Mouse (Mus musculus) forebrain, postnatal 0 days (tissue): ENCODE measurements around the gene Rps29. TPM values are rescaled to one million over a fixed set of nuclear protein-coding genes. Genes with fewer than 3 reads are reported as not detected.
"Not testable (repeated sequence)": the region's sequence is repeated elsewhere in the genome, so short reads cannot be mapped to it uniquely, and the experiment has no call there.

ENCODE experiments used
- ATAC-seq: fragments of 200-750 bp; cut with Nextera tagmentation; 2 replicates; pipeline ENCODE4 v1.8.0; 2017; ENCODE audit warnings: mild to moderate bottlenecking, moderate library complexity
- DNase-seq: peaks from one replicate; pipeline ENCODE4 v3.0.0-alpha.2; 2015
- H3K27ac ChIP-seq: fragments of 300-500 bp; sonication (generic); 2 replicates; pipeline ENCODE4 v1.5.1; 2014; ENCODE audit warnings: low read depth, mild to moderate bottlenecking, antibody characterized with exemption, low read length, moderate library complexity, mixed read lengths
- H3K27me3 ChIP-seq: fragments of 300-500 bp; sonication (generic); 2 replicates; pipeline ENCODE4 v1.6.1; 2014; ENCODE audit warnings: mild to moderate bottlenecking, low read length, mixed read lengths; ENCODE audit not compliant: insufficient read depth
- H3K36me3 ChIP-seq: fragments of 300-500 bp; sonication (generic); 2 replicates; pipeline ENCODE4 v1.6.1; 2014; ENCODE audit warnings: mild to moderate bottlenecking, moderate library complexity; ENCODE audit not compliant: insufficient read depth
- H3K4me1 ChIP-seq: fragments of 300-500 bp; sonication (generic); 2 replicates; pipeline ENCODE4 v1.6.1; 2014; ENCODE audit warnings: antibody characterized with exemption; ENCODE audit not compliant: insufficient read depth
- H3K4me2 ChIP-seq: fragments of 300-500 bp; sonication (generic); 2 replicates; pipeline ENCODE4 v1.6.1; 2014; ENCODE audit warnings: low read depth, mild to moderate bottlenecking, moderate library complexity
- H3K4me3 ChIP-seq: fragments of 300-500 bp; sonication (generic); 2 replicates; pipeline ENCODE4 v1.5.1; 2014; ENCODE audit warnings: low read depth, low read length, mixed read lengths
- H3K9ac ChIP-seq: fragments of 300-500 bp; sonication (generic); 2 replicates; pipeline ENCODE4 v1.6.1; 2014; ENCODE audit warnings: mild to moderate bottlenecking
- H3K9me3 ChIP-seq: fragments of 300-500 bp; sonication (generic); 2 replicates; pipeline ENCODE4 v1.6.1; 2016; ENCODE audit warnings: low read length
- CTCF ChIP-seq: sonication (generic); IDR thresholded peaks from 2 replicates; pipeline ENCODE4 v1.5.1; 2016; ENCODE audit warnings: antibody characterized with exemption, control low read depth, low read depth
- WGBS: fragments of 180-500 bp; shearing (Covaris S2); extraction: QIAGEN DNeasy Blood & Tissue Kit; methylation state at CpG from one replicate; pipeline ENCODE4 v1.1.7; 2014; 5-methylcytosine and 5-hydroxymethylcytosine counted together
- polyA plus RNA-seq: library from polyadenylated mRNA; unstranded; fragments of >200 nt; fragmentation: Nextera tagmentation; extraction: Ambion mirVana; gene quantifications from 2 replicates; pipeline ENCODE4 v1.2.1, GENCODE M21; 2015
- total RNA-seq: library from RNA; depleted of rRNA; stranded (reverse); fragments of >200 nt; gene quantifications from 2 replicates; pipeline ENCODE4 v1.2.3, GENCODE M21; 2014

The Rps29 gene
- total and polyA plus RNA-seq, 2 experiments from 2014 or later, result 333 to 1,372 TPM

GRCm38 (mm10) chr12:69177526-69177925 lies 18.5 kb upstream of the Rps29 start:
- no peaks in the 10 kb centered on the region for H3K4me1 ChIP-seq
- no peaks in the 10 kb centered on the region for H3K27me3 ChIP-seq
- H3K9me3 ChIP-seq, result no peaks in the 10 kb centered on the region
- 70% methylated on average over 3 of the region's 3 CpGs for WGBS
- 0 out of 2 replicates have a peak, but pooled peaks cover 2% of the 10 kb centered on the region for H3K36me3 ChIP-seq
- H3K9ac ChIP-seq, result no peak overlapping the region
- H3K4me3 ChIP-seq, result no peak overlapping the region
- no peak for TF ChIP-seq CTCF
- H3K27ac ChIP-seq, result no peak overlapping the region
- ATAC-seq (no peak), DNase-seq (no peak)
- H3K4me2 ChIP-seq, result no peak overlapping the region

GRCm38 (mm10) chr12:69175975-69176374 lies 17.0 kb upstream of the Rps29 start:
- DNase-seq (no peak), ATAC-seq (no peak)
- Histone ChIP-seq H3K27ac (no peak overlapping the region), H3K4me1 (no peaks in the 10 kb centered on the region), H3K9me3 (no peaks in the 10 kb centered on the region), H3K4me2 (no peak overlapping the region), H3K4me3 (no peak overlapping the region), H3K36me3 (no peaks in the 10 kb centered on the region), H3K9ac (no peak overlapping the region), H3K27me3 (no peaks in the 10 kb centered on the region)
- TF ChIP-seq CTCF, result no peak
- WGBS, result 95% methylated on average over 3 of the region's 3 CpGs

- Histone ChIP-seq H3K9ac (no peak overlapping the region), H3K36me3 (no peaks in the 10 kb centered on the region), H3K4me1 (0 out of 2 replicates have a peak, but pooled peaks cover 5% of the 10 kb centered on the region), H3K27ac (no peak overlapping the region), H3K4me2 (no peak overlapping the region), H3K9me3 (no peaks in the 10 kb centered on the region), H3K27me3 (no peaks in the 10 kb centered on the region), H3K4me3 (no peak overlapping the region)
- no peak for DNase-seq
- 93% methylated on average over 2 of the region's 2 CpGs for WGBS
- no peak for ATAC-seq
- no peak for TF ChIP-seq CTCF
These were observed 12.3 kb upstream of the Rps29 start for GRCm38 (mm10) chr12:69171307-69171706.

- WGBS, result under 1% methylated on average over 40 of the region's 40 CpGs
- H3K9ac ChIP-seq, result peak within 1 kb of the TSS; percentile 79
These were observed 9.6 kb upstream of the Rps29 start, which contains the start of gene Lrr1 for GRCm38 (mm10) chr12:69168461-69169106. TSS of gene Lrr1 (plus strand) at chr12:69168814.

GRCm38 (mm10) chr12:69167656-69168460 lies 8.9 kb upstream of the Rps29 start:
- Histone ChIP-seq H3K27me3 (no peaks in the 10 kb centered on the region), H3K9me3 (no peaks in the 10 kb centered on the region), H3K4me2 (peak overlapping the region; percentile 94), H3K36me3 (no peaks in the 10 kb centered on the region), H3K9ac (peak overlapping the region; percentile 79), H3K27ac (no peak overlapping the region), H3K4me1 (0 out of 2 replicates have a peak, but pooled peaks cover 5% of the 10 kb centered on the region), H3K4me3 (peak overlapping the region; percentile 69)
- DNase-seq (no peak), ATAC-seq (peak; percentile 23; the same call in 1 of the 2 replicates)
- WGBS, result 7% methylated on average over 18 of the region's 18 CpGs
- no peak for TF ChIP-seq CTCF

More at GRCm38 (mm10) chr12:69168461-69169106, 9.6 kb upstream of the Rps29 start, which contains the start of gene Lrr1:
- ATAC-seq (peak; percentile 93), DNase-seq (peak; percentile 92)
- 0 out of 2 replicates have a peak, but pooled peaks have one; percentile 1 for TF ChIP-seq CTCF
- H3K27me3 ChIP-seq, result no peaks in the 10 kb centered on the region
- H3K4me1 ChIP-seq, result 0 out of 2 replicates have a peak, but pooled peaks cover 5% of the 10 kb centered on the region
- no peaks in the 10 kb centered on the region for H3K9me3 ChIP-seq
- H3K27ac ChIP-seq, result peak within 1 kb of the TSS; percentile 50; the same call in 1 of the 2 replicates
- no peaks in the 10 kb centered on the region for H3K36me3 ChIP-seq
- H3K4me2 ChIP-seq, result peak within 1 kb of the TSS; percentile 94
- peak within 1 kb of the TSS; percentile 69 for H3K4me3 ChIP-seq

- H3K4me1 ChIP-seq, H3K4me3 ChIP-seq, H3K4me2 ChIP-seq, H3K36me3 ChIP-seq, DNase-seq, ATAC-seq, H3K27ac ChIP-seq, H3K9ac ChIP-seq, H3K27me3 ChIP-seq, H3K9me3 ChIP-seq: not testable (repeated sequence)
- 70% methylated on average over 8 of the region's 8 CpGs for WGBS
These were observed 8.0 kb upstream of the Rps29 start for GRCm38 (mm10) chr12:69166861-69167581.
